Mouse (Mus musculus): ENCODE measurements around the gene Slc1a2.

Gene Slc1a2

DNA sequence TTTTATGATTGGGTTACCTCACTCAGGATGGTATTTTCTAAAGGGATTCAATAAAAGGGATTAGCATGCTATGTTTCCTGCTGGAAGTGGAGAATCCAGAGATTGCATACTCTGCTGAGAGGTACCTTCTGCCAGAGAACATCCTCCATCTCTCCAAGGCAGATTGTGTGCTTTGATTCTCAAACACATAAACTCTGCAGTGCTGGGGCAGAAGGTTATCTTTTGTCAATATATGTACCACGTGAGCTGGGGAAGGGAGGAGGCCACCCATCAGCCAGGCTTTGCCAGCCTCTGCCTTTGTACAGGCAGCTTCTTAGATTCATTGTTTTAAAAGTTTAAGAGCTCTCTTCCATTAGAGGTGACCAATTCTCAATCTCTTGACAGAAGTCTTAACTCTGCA lies 57.3 kb downstream of the Slc1a2 start:
- 41% methylated on average over 1 of the region's 1 CpGs for WGBS

DNA sequence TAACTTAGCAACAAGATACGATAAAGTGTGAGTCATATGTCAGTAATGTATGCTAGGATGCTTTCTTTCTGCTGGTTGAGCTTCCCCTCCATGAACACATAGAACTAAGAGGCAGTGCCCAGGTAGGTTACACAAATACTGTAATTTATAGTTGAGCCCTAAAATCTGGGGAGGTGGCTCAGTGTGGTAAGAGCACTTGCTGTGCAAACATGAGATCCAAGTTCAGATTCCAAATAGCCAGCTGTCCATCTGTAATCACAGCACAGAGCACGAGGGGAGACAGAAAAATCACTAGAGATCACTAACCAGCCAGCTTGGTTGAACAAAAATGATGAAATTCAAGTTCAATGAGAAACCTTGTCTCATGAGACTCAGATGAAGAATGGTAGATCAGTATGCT lies 63.4 kb downstream of the Slc1a2 start:
- 46% methylated on average over 2 of the region's 2 CpGs for WGBS

DNA sequence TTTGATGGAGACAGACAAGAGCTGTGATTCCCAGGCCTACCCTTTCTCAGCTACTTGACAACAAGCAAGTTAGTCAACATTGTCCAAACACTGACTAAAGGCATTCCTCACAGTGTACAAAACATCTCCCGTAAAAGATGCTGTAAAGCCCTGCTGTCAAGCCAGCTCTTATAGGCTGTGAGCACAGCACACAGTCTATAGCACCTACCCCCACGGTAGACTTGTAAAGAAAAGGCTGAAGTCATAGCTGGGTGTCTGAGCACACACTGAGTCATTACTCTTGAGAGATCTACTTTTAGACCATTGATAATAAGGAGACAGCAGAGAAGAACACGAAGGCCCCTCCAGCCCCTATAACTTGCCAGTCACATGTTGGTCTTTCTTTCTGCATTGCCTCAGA lies 66.6 kb downstream of the Slc1a2 start:
- WGBS, result 28% methylated on average over 3 of the region's 3 CpGs

DNA sequence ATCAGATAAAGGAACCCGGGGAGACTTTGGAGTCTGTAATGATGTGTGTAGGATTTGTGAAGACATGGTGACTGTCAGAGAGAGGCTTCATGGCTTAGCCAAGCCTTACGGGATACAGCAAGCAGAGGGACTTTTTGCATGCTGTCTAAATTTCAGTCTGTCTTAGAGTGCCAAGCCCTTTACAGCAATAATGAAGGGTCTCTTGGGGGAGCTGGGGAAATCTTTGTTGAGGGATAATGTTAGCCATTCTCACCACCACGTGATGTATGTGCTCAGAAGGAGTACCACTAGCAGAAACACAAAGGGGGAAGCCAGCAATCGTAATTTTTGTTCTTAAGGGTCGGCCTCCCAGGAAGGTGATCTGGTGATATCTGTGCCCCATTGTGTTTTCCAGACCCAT lies 71.9 kb downstream of the Slc1a2 start:
- WGBS, result 52% methylated on average over 5 of the region's 5 CpGs

DNA sequence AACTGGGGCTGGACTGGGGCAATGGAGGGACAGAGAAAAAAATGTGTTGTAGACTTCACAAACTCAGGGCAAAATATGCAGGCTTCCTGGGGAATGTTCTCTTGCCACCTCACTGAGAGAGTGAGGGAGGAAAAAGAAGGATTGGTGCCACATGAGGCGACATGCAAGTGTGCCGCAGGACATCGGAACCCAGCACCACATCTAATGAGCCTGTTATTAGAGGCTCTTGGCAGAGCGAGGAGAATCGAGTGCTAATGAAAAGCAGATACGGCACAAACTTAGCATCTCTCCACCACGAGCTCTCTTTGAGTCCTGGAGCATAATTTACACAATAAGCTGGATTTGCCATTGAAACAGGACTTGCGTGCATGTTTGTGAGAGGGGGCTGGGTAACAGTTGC lies 72.3 kb downstream of the Slc1a2 start:
- 52% methylated on average over 8 of the region's 8 CpGs for WGBS

DNA sequence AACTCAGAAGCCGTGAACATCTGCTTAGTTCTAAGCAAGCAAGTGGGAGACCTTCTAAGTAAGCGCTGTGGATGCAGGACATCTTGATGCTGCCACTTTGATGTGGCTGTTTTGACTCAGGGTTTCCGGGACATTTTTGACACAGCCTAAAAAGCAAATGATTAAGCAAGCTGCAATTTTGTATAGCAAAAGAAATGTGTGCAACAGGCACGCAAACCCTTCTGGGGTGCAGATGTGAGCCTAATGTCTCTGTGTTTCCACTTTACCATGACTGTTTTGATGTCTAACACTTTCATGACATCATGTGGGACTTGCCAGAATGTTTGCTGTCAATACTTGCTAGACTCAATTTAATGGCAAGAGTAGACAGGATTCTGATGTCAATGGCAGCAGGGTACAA lies 74.7 kb downstream of the Slc1a2 start:
- 50% methylated on average over 4 of the region's 4 CpGs for whole genome bisulfite sequencing

DNA sequence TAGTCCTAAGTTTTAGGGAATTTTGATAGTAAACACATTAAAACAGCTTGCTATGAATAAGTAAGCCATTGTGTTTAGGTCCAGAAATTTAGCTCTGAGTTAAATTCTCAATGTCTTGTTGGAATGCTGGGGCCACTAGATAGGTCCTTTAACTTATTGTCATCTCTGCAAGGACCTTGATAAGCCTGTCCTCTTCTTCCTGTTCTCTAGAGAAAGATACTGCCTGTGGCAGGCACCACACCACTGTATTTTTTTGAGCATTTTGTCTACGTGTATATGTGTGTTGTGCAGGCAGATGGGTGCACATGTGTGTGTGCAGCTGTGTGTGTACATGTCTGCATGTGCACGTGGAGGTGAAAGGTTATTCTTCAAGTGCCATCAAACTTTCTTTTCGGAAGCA lies 75.6 kb downstream of the Slc1a2 start:
- WGBS, result 67% methylated on average over 3 of the region's 3 CpGs

DNA sequence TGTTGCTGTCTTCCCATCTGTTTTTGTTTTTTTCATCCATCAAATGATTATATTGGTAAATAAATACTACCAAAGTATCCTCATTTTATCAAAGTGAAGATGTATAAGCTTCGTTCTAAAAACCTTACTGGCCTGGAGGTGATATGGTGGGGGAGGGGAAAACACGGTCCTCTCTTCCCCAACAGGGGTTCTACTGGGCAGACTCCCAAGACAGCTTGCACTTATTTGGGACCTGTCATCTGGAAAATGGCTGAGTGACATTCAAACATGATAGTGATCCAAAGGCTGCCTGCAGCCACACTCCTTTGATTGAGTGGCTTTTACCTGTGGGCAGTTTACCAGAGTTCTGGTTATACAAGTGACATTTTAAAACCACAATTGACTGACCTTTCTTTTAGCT lies 76.6 kb downstream of the Slc1a2 start:
- 48% methylated on average over 2 of the region's 2 CpGs for WGBS

DNA sequence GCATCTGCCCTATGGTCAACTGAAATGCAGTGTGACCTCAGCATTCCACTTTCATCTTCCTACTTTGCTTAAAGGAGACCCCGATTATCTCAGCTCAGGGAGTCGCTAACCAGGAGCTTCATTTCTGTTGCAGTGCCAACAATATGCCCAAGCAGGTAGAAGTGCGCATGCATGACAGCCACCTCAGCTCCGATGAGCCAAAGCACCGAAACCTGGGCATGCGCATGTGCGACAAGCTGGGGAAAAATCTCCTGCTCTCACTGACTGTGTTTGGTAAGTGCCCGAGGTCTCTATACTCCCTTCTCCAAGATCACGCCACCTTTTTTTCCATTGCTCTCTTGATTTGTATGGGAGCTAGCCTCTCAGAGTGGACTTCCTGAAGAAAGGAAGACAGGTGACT lies 77.4 kb downstream of the Slc1a2 start:
- WGBS, result 84% methylated on average over 9 of the region's 9 CpGs

DNA sequence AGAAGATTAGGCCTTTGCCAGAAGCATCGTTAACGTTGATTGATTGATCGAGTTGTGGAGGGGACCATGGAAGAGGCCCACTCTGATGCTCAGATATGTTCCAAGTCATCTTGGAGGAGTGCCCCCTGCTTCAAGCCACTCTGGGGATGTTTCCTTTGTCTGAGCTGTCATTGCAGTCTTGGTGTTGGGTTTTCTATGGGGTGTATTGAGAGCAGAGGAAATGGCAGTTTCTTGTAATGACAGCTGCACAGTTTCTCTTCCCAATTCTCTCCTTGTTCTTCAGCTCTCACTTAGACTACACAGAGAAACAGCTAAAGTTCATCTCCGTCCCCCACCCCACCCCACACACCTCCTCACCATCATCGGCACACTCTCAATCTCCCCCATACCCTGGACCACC lies 78.0 kb downstream of the Slc1a2 start:
- WGBS, result 74% methylated on average over 5 of the region's 5 CpGs

DNA sequence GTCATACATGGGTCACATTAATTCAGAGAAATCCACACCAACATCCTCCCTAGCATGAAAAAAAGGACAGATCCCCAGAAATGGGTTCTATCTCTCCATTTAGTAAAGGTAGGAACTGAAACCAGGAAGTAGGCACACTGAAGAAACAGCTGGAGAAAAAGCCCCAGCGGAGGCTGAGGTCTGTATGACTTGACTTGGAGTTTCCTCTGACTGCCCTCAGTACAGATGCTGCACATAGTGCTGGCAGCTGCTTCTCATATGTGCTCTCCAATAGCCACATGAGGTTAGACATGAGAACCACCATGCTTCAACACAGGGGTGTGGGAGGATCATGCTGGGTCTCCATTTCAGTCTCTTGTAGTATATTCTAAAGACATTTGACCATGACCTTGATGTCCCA lies 80.4 kb downstream of the Slc1a2 start:
- 96% methylated on average over 1 of the region's 1 CpGs for WGBS

DNA sequence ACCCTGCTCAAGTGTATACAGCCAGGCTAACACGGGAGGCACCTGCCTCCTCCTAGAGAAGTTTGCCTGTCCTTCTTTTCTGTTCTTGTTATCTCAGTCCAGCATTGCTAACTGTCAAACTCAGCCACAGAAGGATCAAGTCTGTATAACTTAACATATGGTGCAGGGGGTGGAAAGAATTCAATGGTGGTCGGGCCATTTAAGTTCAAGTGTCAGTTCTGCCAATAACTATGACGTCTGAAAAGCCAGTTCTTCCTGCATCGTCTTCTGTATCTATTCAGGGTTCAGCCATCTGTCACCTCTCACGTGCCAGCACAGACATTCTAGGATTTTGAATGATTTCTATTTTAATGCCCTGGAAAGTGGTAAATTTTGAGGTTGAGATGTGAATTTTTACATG lies 84.2 kb downstream of the Slc1a2 start:
- 38% methylated on average over 5 of the region's 5 CpGs for WGBS

DNA sequence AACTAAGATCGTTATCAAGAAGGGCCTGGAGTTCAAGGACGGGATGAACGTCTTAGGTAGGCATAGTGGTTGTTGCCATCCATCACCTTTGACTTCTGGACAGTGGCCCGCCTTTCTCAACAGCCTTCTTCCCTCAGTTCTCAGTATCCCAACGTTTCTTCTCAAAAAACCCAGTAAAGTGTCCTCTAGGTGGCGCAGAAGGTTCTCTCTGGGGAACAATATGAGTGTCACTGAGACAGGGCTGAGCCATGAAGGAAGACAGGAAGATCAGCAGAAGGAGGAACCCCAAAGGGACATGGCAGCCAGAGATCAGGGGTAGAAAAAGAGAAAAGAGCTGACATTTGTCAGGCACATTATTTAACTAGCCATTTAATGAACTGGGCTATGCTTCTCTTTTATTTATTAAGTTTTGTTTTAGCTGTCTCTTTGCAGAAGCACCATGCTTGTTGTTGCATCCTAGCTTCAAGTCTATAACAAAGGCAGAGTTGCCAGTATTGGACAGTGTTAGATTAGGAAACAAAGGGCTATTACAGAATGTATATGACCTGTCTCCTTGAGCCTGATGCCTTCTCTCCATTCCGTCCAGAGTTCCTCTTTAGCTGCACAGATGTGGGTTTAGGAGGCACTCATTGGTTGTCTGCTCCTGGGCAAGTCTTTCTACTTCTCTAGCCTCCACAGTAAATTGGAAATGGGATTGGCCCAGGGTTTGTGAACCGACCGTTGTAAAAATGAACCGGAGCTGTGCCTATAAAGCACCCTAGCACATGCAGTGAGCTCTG lies 85.6 kb downstream of the Slc1a2 start:
- WGBS, result 61% methylated on average over 10 of the region's 10 CpGs

DNA sequence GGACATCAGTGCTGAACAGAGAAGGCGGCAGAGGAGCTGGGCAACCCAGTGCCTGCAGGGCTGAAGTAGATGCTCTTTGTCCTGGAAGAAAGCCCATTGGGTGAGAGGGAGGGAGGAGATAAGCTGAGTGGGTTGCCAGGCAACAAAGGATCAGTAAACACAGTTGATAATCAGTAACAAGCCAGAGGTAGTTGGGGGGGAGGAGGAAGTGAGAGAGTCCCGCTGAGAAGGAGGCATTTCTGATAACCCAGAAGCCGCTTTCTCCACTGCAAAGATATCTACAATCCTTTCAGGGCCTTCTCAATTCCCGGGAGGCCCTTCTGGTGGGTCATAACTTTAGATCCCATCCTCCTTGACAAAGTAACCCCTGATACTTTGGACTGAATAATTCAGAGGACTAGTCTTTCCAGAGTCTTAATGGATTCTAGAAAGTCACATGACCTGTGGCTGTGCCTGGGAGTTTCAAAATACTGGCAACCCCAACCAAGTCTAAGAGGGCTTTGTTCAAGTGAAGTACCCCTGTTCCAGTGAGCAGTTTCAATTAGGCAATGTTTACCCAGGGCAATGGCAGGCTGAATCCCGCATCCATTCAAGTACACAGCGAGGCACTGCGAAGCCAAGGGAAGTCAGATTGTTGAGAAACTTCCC lies 86.9 kb downstream of the Slc1a2 start:
- 40% methylated on average over 7 of the region's 7 CpGs for WGBS

DNA sequence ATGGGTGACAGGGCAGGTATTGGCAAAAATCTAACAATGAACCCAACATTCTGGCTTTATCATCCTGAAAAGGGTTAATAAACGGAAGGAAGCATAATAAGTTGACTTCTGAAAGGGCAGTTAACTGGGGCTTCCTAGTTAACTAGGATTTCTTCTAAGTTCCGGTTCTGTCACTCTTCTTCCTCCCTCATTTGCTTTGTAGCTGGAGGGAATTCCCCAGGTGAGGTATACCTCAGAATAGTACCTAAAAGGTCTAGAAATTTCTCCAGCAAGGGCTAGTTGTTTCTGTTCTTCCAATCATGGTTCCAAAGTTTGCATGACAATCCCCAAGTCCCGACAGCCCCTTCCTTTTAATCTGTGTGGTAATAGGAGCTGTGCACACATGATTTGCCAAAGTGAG lies 89.3 kb downstream of the Slc1a2 start:
- 67% methylated on average over 3 of the region's 3 CpGs for WGBS

DNA sequence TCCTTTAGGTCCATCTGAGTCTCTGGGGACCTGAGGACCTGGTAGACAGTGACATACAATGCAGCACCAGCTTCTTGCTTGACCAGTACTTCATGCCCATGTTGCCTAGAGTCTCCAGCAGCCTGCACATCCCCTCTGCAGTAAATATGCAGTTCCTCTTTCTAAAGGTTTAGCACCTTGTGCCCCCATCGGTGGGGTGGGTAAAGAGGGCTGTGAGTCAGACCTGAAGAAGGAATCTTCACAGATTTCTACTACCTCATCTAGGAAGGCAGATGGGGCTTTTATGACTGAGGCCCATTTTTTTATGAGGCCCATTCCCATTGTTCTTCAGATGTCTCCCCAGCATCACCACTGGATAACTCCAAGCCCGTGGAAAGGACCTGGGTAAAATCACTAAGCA lies 91.5 kb downstream of the Slc1a2 start:
- 83% methylated on average over 2 of the region's 2 CpGs for WGBS

DNA sequence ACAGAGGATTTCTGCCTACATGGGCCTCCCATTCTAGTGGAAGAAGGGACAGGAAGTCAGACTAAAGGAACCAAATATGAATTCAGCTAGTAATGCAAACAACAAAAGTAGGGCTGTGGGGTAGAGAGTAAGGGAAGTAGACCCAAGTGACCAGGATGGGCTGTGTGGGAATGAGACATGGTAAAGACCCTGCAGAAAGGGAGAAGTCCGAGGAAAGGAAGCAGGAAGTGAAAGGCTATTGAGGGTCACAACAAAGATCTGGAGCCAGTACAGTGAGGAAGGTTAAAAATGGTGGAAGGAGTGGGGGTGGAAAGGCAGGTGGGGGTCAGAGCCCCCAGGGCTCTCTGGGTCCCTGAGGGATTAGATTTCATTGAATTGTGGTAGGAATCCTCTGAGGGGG lies 93.4 kb downstream of the Slc1a2 start:
- WGBS, result 70% methylated on average over 1 of the region's 1 CpGs

DNA sequence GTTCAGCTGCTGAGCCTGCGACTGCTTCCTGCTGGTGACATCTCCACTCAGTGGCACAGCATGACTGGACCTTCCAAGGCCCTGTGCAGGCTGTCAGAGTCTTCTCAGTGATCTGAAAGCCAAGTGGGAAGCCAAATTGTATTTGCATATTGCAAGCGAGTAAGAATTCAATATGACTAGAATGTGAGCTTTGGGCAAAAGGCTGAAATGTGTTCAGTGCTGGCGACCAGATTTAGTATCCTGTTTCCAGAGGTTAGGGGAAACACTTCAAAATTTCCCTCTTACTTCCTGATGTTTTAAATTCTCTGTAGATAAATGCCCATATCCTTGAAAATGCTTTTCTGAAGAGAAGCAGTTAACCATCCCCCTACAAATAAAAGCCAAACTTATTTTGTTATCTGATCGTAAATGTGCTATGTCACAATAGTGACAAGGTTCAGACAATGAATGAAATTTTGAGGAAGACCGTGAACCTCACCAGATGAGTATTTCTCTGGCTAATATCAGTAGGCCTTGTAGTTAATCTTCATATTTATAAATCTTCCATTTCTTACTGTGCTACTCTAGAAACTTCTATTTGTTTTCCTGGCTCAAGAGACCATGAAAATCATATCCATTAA lies 98.9 kb downstream of the Slc1a2 start:
- 70% methylated on average over 5 of the region's 5 CpGs for WGBS

DNA sequence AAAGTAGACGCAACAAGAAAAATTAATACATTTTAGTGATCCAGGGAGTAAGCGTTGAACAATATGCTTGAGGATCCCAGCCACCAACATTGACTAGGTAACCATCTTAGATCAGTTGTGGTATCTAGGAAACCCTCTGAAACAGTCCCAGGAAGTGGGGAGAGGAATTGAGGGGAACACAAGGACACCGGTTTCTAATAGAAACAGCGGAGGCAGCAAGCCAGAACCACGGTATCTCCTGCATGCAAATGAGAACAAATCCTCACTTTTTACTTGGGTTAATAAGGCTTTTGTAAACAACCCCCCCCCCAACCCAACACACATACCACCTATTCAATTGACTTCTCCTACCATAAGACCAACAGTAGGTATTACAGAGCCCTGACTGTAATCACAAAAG lies 101.0 kb downstream of the Slc1a2 start:
- WGBS, result 67% methylated on average over 5 of the region's 5 CpGs

DNA sequence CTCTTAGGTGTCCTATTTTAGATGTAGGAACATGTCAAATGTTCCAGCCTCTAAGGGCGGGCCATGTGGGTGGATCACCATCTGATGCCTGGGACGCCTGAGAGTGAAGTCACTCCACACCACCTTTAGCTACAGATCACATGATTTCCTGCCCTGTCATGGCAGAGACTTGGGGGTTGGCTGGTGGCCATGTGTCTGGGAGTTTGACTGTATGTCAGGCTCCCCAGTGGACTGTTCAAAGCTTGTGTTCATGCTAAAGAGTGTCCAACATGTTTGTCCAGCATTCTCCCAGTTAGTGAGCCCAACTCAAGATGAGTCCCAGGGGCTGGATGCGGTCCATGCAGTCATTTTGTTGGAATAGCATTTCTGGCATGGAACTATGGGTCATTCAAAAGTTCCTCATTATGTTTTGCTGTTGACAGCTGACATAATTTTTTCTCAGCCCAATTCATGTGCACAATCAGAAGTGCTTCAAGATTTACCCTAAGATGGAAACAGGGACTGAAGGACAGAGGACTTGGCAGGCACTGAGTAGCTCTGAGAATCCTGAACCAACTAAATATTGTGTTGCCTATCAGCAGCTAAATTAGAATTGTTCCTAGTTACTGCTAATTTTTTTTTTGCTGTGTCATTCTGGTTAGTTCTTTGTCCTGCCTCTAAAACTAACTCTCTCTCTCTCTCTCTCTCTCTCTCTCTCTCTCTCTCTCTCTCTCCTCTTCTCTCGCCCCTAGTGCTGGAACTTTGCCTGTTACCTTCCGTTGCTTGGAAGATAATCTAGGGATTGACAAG lies 102.0 kb downstream of the Slc1a2 start:
- WGBS, result 60% methylated on average over 5 of the region's 5 CpGs

DNA sequence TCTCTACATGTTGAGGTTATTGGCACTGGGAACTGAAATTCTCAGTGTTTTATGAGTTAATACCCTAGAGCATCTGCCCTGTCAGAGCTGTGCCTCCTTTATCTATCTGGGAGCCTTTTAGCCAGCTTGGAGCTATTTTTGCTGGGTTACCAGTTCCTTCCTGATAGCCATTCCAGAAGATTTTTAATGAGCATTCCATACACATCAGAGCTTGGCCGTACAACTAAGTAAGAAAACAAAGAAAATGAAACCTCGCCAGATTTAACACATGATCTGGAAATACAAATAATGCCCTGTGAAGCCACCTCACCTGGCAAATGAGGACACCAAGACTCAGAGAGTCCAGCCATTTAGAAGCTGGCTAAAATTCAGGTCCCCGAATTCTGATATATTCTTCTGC lies 104.7 kb downstream of the Slc1a2 start:
- WGBS, result 66% methylated on average over 3 of the region's 3 CpGs

DNA sequence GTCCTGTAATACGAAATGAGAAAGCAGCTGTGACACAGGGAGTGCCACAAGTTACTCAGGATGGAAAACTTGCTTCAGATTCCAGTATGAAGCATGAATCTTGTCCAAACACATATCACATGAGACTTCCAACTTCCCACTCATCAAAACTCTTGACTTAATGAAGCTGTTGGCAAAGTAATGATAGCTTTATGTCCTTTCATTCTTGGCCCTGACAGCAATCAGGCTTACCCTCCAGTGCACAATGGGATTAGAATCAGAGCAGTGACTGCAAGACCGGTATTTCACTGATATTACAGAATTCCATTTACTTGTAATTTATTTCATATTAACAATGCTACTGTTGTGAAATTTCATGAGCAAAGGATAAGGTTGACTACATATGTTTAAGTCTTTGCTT lies 105.5 kb downstream of the Slc1a2 start:
- WGBS, result 72% methylated on average over 2 of the region's 2 CpGs
